Mouse (Mus musculus) retina, adult 2 months (tissue): ENCODE results near the gene Fkbp8.

Experiments
- DNase-seq: peaks from one replicate; pipeline ENCODE4 v3.0.0-alpha.2; 2012; ENCODE audit warnings: low read depth, low spot score

Gene Fkbp8

DNA sequence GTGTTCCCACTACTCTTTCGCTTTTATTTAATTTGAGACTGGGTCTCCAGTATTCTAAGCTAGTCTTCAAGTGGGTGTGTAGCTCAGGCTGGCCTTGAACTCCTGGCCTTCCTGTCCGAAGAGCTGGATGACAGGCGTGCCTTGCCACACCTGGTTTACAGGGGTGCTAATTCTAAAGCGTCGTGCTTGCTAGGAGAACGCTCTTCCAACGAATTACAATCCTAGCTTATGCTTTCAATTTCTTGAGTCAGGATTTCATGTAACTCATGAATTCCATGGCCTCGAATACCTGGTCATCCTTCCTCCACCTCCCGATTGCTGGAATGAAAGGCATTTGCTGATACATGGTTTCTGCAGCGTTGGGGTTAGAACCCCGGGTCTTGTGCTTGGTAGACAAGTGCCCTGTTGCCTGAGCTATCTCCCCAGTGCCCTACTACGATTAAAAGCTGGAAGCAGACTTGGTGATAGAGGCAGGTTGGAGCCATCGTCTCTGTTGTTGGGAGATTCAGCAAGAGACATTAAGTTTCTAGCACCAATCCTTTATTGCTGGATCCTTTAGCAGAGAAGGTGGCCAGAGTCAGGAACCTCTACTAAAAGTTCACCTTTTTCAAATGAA is 766 bp downstream of the Fkbp8 start:
- DNase-seq = no peak

GRCm38 (mm10) chr8:70529299-70529698 is 1.8 kb downstream of the Fkbp8 start:
- no peak for DNase-seq

- no peak for DNase-seq
Observed at GRCm38 (mm10) chr8:70529741-70530161, 2.2 kb downstream of the Fkbp8 start.

DNA sequence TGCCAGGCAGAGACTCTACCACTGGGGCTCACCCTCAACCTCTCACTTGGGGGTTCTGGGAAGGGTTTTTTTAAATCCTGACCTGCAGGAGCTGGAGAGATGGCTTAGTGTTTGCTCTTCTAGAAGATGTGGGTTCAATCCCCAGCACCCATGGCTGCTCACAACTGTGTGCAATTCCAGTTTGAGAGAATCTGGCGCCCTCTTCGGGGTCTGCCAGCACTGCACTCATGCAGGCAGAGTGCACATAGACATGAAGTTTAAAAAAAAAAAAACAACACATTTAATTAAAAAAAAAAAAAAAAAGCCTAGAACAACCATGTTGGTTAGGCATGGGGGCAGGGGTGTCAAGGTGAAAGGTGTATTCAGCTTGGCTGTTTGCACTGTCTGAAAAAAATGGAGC is 2.8 kb downstream of the Fkbp8 start:
- DNase-seq = no peak

GRCm38 (mm10) chr8:70534281-70534680 is 6.8 kb downstream of the Fkbp8 start:
- DNase-seq = no peak

GRCm38 (mm10) chr8:70535221-70535620 is 7.7 kb downstream of the Fkbp8 start:
- DNase-seq = no peak

GRCm38 (mm10) chr8:70535701-70536100 is 8.2 kb downstream of the Fkbp8 start:
- DNase-seq = no peak

- no peak for DNase-seq
Observed at GRCm38 (mm10) chr8:70538024-70538579, 10.6 kb downstream of the Fkbp8 start.

- peak; percentile 98 for DNase-seq
Observed at GRCm38 (mm10) chr8:70538633-70539076, 11.1 kb downstream of the Fkbp8 start.

GRCm38 (mm10) chr8:70539077-70539813 is 11.7 kb downstream of the Fkbp8 start, which contains the start of gene Ell:
Ell (plus strand) TSS chr8:70539457.
- DNase-seq = peak; percentile 90

DNA sequence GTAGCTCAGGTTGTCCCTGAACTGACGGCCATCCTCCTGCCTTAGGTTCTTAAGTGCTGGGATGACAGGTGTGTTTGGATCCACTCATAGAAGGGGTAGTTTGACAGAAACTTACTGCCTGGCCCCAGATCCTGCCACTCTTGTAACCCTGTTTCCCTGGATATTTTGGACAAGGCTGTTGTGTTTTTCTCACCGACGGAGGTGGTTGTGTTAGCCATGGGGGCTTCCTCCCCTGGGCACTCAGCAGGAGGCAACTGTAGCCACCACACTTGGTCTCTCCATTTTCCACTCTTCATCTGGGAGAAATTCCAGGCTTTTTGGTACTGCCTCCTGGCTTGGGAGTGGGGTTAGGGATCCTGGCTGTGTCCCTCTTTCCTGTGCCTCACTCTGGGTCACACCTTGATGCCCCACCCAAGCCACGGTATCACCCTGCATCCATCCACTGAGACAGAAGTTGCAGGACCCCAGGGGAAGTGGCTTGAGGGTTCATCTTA is 12.5 kb downstream of the Fkbp8 start:
- no peak for DNase-seq

DNA sequence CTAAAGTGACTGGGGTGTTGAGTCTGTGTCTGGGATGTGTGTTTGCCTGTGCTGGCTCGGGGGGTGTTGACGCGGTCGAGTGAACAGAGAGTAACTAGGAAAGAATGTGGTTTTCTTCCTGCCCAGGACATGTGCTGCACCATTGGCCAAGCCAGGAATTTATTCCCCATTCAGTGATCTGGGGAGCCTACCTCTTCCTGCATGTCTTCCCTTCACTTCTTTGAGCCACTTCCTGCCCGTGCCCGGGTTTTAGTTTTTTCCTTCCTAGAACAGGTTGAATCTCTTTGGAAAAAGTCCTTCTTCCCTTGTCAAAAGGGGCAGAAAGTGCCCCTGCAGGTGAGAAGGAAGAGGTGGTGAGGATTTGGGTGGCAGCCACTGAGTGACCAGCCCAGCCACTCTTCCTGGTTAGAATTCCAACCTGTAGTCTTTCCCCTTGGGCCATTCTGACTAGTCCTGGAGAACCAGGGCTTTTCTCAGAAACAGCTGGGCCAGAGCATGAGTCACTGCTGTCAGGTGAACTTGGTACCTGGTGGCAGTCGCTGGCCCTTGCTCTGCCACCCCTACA is 13.1 kb downstream of the Fkbp8 start:
- no peak for DNase-seq

DNA sequence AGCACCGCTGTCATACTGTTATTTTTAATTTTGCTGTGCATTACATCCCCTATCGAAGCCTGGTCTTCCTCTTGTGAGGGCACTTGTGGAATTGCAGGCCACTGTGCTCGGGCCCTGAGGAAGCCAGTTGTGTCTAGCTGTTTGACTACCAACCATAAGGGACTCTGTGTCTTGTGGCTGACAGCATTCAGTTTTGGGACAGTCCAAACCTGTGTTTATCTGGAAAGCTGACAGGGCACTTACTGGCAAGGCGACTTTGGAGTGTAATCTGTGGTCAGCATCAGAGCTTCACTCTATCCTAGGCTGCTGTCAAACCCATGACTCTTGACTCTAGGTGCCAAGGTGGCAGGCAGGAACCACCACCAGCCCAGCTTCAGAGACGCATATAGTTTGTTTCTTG is 13.6 kb downstream of the Fkbp8 start:
- no peak for DNase-seq

DNA sequence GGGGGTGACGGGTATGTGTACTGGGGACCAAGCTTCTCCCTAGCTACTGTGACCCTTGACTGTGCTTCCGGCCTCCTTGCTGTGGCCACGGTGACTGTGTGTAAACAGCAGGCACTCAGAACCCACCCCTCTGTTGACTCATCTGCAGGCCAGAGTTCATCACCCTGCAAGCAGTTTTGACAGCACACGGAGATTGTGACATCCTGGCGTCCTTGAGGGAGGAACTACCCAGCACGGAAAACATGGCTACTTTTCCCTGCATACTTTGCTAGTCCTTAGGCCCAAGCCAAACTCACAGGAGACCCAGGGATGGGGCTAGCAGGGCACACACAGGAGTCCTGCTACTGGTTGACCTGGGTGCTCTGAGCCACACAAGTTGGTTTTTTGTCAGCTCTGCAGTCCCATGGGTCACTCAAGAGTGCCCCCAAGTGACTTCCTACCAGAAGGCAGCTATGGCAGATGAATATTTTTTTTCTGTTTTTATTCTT is 16.7 kb downstream of the Fkbp8 start:
- DNase-seq = no peak

DNA sequence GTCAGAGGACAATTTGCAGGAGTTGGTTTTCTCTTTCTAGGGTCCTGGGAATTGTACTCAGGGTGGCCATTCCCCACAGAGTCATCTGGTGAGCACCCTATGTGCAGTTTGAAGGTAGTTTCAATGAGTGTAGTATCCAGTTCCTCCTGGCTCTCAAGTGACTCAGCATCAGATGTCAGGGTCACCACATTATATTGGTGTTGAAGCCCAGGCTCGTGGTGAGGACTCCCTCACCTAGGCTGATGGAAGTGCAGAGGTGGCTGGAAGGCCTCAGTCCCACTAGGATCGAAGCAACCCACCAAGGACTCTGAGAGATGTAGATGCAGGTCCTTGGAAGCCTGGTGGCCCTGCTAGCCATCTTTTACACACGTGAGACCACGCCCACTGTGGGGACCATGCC is 18.9 kb downstream of the Fkbp8 start:
- DNase-seq = no peak

DNA sequence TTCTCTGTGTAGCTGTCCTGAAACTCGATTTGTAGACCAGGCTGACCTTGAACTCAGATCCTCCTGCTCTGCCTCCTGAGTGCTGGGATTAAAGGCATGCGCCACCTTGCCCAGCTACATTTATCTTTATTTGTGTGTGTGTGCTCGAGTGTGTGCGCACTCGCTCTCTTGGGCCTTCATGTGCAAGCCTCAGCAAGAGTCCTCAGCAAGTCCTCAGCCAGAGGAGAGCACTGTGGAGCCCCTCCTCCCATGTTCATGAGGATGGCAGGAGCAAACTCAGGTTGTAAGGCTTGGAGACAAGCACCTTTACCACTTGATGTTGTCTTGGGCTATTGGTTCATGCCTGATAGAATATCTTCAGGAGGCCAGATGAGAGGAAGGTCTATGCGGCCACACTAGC is 20.2 kb downstream of the Fkbp8 start:
- DNase-seq = no peak

- DNase-seq = no peak
Observed at GRCm38 (mm10) chr8:70549412-70550184, 22.1 kb downstream of the Fkbp8 start.

GRCm38 (mm10) chr8:70551558-70552161 is 24.1 kb downstream of the Fkbp8 start:
- DNase-seq = no peak

- DNase-seq = no peak
Observed at GRCm38 (mm10) chr8:70552836-70553235, 25.3 kb downstream of the Fkbp8 start.

DNA sequence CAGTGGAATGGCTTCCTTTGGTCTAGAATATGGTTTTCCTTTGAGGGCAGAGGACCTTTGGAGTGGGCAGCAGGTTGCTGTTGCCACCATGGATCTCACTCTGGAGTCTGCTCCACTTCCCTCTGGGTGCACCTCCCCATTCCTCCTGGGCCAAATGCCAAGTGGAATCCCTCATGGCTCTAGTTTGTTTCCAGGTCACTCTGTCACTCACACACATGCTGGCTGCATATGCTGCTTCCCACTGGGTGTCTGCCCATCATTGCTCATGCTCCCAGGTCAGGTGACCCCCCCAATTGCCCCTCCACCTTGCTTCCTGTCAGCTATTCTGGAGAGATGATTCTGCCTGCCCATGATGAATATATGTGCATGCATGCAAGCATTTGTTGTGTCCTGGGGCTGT is 26.2 kb downstream of the Fkbp8 start:
- DNase-seq = peak; percentile 20
